Mouse (Mus musculus) thymus, postnatal 4 days (tissue): ENCODE measurements around the gene Trp53inp2.

Source experiments
- DNase-seq: peaks from one replicate; pipeline ENCODE4 v3.0.0; 2021

Trp53inp2 gene

GRCm38 (mm10) chr2:155385731-155386533 is 5.1 kb downstream of the Trp53inp2 start:
- DNase-seq = peak; percentile 21

GRCm38 (mm10) chr2:155386534-155386899 is 5.7 kb downstream of the Trp53inp2 start:
- DNase-seq = peak; percentile 42

DNA sequence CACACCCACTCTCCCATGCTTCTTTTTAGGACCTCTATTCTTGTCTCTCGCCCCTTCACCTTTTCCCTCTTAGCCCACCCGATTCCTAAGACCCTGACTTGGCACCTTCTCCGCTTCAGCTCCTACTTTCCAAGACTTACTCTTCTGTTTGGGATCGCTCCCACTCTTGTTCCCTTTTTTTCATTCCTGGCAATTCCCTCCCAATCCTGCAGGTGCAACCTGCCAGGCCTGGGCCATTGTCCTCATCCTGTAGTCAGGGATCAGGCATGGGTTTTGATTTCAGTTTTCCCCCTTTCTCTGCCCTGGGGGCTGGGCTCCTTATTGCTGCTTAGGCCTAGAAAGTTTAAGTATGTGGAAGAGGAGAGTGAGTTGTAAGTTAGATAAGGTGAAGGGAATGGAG is 6.2 kb downstream of the Trp53inp2 start:
- DNase-seq = no peak

- DNase-seq = no peak
Measured at GRCm38 (mm10) chr2:155388573-155388972, 7.7 kb downstream of the Trp53inp2 start.

DNA sequence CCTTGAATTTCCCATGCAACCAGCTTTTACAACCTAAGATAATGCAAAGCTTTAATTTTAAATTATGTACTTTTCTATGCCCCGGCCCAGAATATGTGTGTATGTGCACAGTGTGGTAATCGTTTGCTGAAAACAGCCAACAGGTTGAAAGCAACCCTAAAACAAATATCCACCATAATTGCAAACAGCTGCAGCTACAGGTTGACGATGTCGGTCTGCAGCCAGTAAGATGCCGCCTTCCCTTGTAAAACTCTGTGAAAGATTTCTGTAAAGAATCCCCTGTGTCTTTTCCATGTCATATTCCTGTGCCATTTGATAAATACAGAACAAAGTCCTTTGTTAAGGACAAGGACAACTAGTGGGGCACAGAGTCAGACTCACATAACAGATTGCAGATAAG is 13.7 kb downstream of the Trp53inp2 start:
- DNase-seq = no peak

DNA sequence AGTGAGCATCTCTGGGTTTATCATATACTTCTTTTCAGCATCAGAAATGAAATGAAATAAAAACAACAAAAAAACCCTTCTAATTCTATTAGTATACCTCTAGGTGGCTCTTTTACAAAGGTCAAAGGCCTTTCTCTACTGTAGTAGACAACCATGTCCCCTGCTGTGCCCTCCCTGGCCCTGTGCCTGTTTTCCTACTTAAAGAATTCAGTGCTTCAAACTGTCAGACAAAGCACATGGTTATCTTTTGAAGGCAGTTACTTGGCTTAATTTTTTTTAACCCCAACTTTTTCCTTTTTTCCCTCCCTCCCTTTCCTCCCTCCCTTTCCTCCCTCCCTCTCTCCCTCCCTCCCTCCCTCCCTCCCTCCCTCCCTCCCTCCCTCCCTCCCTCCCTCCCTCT is 19.4 kb downstream of the Trp53inp2 start:
- no peak for DNase-seq

DNA sequence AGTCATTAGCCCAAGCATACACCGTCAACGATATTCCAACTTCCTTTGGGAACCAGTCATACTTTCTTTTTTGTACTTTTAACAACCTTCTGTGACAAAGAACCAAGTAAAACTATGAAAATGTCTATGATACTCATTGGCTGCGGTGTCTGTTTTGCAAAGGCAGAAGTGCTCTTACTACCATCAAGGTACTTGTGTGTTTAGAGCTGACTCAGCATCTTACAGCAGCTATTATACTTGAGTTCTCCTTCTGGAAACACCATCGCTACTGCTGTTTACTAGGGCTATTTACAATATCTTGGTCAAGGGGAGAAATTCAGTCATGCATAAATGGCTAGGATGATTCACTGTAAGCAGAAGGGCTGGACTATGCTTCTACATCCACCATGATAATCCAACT is 21.1 kb downstream of the Trp53inp2 start:
- DNase-seq = no peak

GRCm38 (mm10) chr2:155404635-155405034 is 23.8 kb downstream of the Trp53inp2 start:
- DNase-seq = no peak

DNA sequence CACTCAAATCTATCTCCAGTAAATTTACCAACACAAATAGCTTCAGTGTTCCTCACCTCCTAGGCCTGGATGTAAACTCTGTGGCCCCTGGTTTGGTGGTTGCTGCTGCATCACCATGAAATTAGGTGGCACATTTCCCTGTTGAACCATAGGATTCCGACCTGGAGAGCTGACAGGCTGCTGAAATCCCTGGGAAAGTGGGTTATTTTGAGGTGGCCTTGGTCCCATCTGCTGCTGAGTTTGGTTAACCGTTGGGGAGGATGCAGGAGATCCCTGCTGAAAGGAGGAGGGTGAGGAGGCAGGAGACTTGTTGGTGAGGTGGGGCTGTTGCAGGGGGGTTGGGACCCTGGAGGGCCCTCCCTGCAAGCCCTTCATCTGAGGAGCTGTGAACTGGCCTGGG is 40.1 kb downstream of the Trp53inp2 start:
- DNase-seq = no peak

DNA sequence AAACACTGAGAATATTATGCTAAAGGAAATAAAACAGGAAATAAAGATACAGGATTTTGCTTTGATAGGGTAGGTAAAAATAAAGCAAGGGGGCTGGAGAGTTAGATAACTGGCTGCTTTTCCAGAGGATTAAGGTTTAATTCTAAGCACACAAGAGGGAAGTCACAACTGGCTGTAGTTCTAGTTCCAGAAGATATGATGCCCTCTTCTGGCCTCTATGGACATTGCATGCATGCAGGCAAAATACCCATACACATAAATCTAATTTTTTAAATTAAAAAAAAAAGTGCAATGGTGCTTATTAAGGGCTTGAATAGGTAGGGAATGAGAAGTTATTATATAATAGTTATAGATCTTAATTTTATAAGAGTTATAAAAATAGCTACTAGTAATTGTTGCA is 55.6 kb downstream of the Trp53inp2 start:
- DNase-seq = peak; percentile 52
